Mouse (Mus musculus): Measurements from ENCODE around the gene 4930512M02Rik. TPM values are rescaled to one million over a fixed set of nuclear protein-coding genes. Genes with fewer than 3 reads are reported as not detected.
"Not testable (repeated sequence)": the region's sequence is repeated elsewhere in the genome, so short reads cannot be mapped to it uniquely, and the experiment has no call there.

Gene 4930512M02Rik
- polyA plus RNA-seq (2012; rRNA removed) = not detected in 2 replicates

GRCm38 (mm10) chr11:11627735-11628134 is at the start of gene 4930512M02Rik:
Gene 4930512M02Rik (minus strand): TSS chr11:11627835.
- DNase-seq (ENCODE audit: low spot score) = not testable (repeated sequence)

GRCm38 (mm10) chr11:11677165-11677564 is 49.5 kb upstream of the 4930512M02Rik start:
- no peak for DNase-seq (ENCODE audit: low spot score)

GRCm38 (mm10) chr11:11676068-11676741 is 48.6 kb upstream of the 4930512M02Rik start:
- DNase-seq (ENCODE audit: low spot score) = no peak

GRCm38 (mm10) chr11:11675063-11675462 is 47.4 kb upstream of the 4930512M02Rik start:
- DNase-seq (ENCODE audit: low spot score) = no peak

- no peak for DNase-seq (ENCODE audit: low spot score)
Measured at GRCm38 (mm10) chr11:11672974-11673373, 45.3 kb upstream of the 4930512M02Rik start.

GRCm38 (mm10) chr11:11667922-11668290 is 40.3 kb upstream of the 4930512M02Rik start:
- no peak for DNase-seq (ENCODE audit: low spot score)

GRCm38 (mm10) chr11:11667254-11667921 is 39.8 kb upstream of the 4930512M02Rik start:
- no peak for DNase-seq (ENCODE audit: low spot score)

GRCm38 (mm10) chr11:11660651-11661050 is 33.0 kb upstream of the 4930512M02Rik start:
- no peak for DNase-seq (ENCODE audit: low spot score)

- no peak for DNase-seq (ENCODE audit: low spot score)
Measured at GRCm38 (mm10) chr11:11658834-11659233, 31.2 kb upstream of the 4930512M02Rik start.

- no peak for DNase-seq (ENCODE audit: low spot score)
Measured at GRCm38 (mm10) chr11:11657634-11658033, 30.0 kb upstream of the 4930512M02Rik start.

GRCm38 (mm10) chr11:11656995-11657530 is 29.4 kb upstream of the 4930512M02Rik start:
- no peak for DNase-seq (ENCODE audit: low spot score)

- DNase-seq (ENCODE audit: low spot score) = no peak
Measured at GRCm38 (mm10) chr11:11656388-11656787, 28.8 kb upstream of the 4930512M02Rik start.

- no peak for DNase-seq (ENCODE audit: low spot score)
Measured at GRCm38 (mm10) chr11:11644303-11644702, 16.7 kb upstream of the 4930512M02Rik start.

GRCm38 (mm10) chr11:11624073-11624705 is 3.4 kb downstream of the 4930512M02Rik start:
- DNase-seq (ENCODE audit: low spot score) = no peak

GRCm38 (mm10) chr11:11609243-11609642 is 18.4 kb downstream of the 4930512M02Rik start:
- DNase-seq (ENCODE audit: low spot score) = no peak

- no peak for DNase-seq (ENCODE audit: low spot score)
Measured at GRCm38 (mm10) chr11:11587327-11587726, 40.3 kb downstream of the 4930512M02Rik start.

GRCm38 (mm10) chr11:11586423-11586822 is 41.2 kb downstream of the 4930512M02Rik start:
- no peak for DNase-seq (ENCODE audit: low spot score)

- no peak for DNase-seq (ENCODE audit: low spot score)
Measured at GRCm38 (mm10) chr11:11573691-11574090, 53.9 kb downstream of the 4930512M02Rik start.

GRCm38 (mm10) chr11:11570747-11571146 is 56.9 kb downstream of the 4930512M02Rik start:
- DNase-seq (ENCODE audit: low spot score) = no peak

- DNase-seq (ENCODE audit: low spot score) = no peak
Measured at GRCm38 (mm10) chr11:11569466-11570132, 58.0 kb downstream of the 4930512M02Rik start.

GRCm38 (mm10) chr11:11568033-11568432 is 59.6 kb downstream of the 4930512M02Rik start:
- DNase-seq (ENCODE audit: low spot score) = no peak
